Mouse (Mus musculus): ENCODE measurements around the gene Znfx1.

DNA sequence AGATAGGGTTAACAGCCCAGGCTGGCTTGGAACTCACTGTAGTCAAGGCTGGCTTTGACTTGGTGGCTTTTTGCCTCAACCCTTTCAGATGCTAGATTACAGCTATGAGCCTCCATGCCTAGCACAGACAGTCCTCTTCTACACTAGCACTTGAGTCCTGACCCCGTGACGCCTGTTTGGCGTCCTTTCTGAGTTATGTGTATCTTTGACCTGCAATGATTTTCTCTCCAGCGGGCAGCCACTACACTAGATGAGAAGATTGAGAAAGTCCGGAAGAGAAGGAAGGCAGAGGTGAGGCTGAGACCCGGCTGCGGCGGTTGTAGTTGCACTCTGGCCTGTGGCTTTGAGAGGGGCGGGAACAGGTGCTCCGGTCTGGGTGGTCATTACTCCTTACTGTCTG is 43.4 kb downstream of the Znfx1 start:
- TF ChIP-seq POLR2A (IDR thresholded peaks at IDR 0.05; ENCODE audit: insufficient read depth, low read depth, low read length): no peak
- TF ChIP-seq CTCF (IDR thresholded peaks at IDR 0.05): no peak
- no peak for TF ChIP-seq EP300 (IDR thresholded peaks at IDR 0.05; ENCODE audit: insufficient read depth, low read depth, low read length)

Data from heart, adult 2 months (tissue).